Mouse (Mus musculus) embryonic facial prominence, embryonic 11.5 days (tissue): ENCODE measurements around the gene Dchs1. TPM values are rescaled to one million over a fixed set of nuclear protein-coding genes. Genes with fewer than 3 reads are reported as not detected.

Source experiments
- ATAC-seq: fragments of 200-750 bp; cut with Nextera tagmentation; replicated peaks from 2 replicates; pipeline ENCODE4 v1.8.0; 2017; ENCODE audit warnings: low read depth; ENCODE audit not compliant: insufficient number of reproducible peaks, low FRiP score, low TSS enrichment
- DNase-seq: peaks from one replicate; pipeline ENCODE4 v3.0.0-alpha.2; 2015; ENCODE audit warnings: low spot score
- H3K27ac ChIP-seq: fragments of 300-500 bp; sonication (generic); replicated peaks from 2 replicates; pipeline ENCODE4 v1.5.1; 2014; ENCODE audit warnings: mild to moderate bottlenecking, low read depth, low read length, control low read depth
- H3K27me3 ChIP-seq: fragments of 300-500 bp; sonication (generic); 2 replicates; pipeline ENCODE4 v1.6.1; 2014; ENCODE audit warnings: mild to moderate bottlenecking, low read length, moderate library complexity, mixed read lengths; ENCODE audit not compliant: control insufficient read depth, insufficient read depth
- H3K36me3 ChIP-seq: fragments of 300-500 bp; sonication (generic); replicated peaks from 2 replicates; pipeline ENCODE4 v1.6.1; 2014; ENCODE audit warnings: low read depth, mild to moderate bottlenecking, low read length, moderate library complexity, mixed read lengths; ENCODE audit not compliant: control insufficient read depth, insufficient read depth
- H3K4me1 ChIP-seq: fragments of 300-500 bp; sonication (generic); 2 replicates; pipeline ENCODE4 v1.6.1; 2014; ENCODE audit warnings: low read length, mixed read lengths; ENCODE audit not compliant: control insufficient read depth, insufficient read depth
- H3K4me2 ChIP-seq: fragments of 300-500 bp; sonication (generic); 2 replicates; pipeline ENCODE4 v1.6.1; 2014; ENCODE audit warnings: low read depth, mild to moderate bottlenecking, control low read depth, low read length, moderate library complexity
- H3K4me3 ChIP-seq: fragments of 300-500 bp; sonication (generic); 2 replicates; pipeline ENCODE4 v1.5.1; 2014; ENCODE audit warnings: low read depth, low read length, control low read depth
- H3K9ac ChIP-seq: fragments of 300-500 bp; sonication (generic); replicated peaks from 2 replicates; pipeline ENCODE4 v1.6.1; 2014; ENCODE audit warnings: mild to moderate bottlenecking, control low read depth, low read length
- H3K9me3 ChIP-seq: fragments of 300-500 bp; sonication (generic); replicated peaks from 2 replicates; pipeline ENCODE4 v1.6.1; 2016; ENCODE audit warnings: mild to moderate bottlenecking, low read length, inconsistent platforms, mixed read lengths; ENCODE audit not compliant: control insufficient read depth
- WGBS: fragments of 180-500 bp; shearing (Covaris S2); extraction: QIAGEN DNeasy Blood & Tissue Kit; methylation state at CpG from one replicate; pipeline ENCODE4 v1.1.7; 2014; 5-methylcytosine and 5-hydroxymethylcytosine counted together
- polyA plus RNA-seq: library from polyadenylated mRNA; unstranded; fragments of >200 nt; fragmentation: Nextera tagmentation; extraction: Ambion mirVana; gene quantifications from 2 replicates; pipeline ENCODE4 v1.2.1, GENCODE M21; 2014

Dchs1 gene
- 18.5 and 19.3 TPM in 2 replicates for polyA plus RNA-seq

DNA sequence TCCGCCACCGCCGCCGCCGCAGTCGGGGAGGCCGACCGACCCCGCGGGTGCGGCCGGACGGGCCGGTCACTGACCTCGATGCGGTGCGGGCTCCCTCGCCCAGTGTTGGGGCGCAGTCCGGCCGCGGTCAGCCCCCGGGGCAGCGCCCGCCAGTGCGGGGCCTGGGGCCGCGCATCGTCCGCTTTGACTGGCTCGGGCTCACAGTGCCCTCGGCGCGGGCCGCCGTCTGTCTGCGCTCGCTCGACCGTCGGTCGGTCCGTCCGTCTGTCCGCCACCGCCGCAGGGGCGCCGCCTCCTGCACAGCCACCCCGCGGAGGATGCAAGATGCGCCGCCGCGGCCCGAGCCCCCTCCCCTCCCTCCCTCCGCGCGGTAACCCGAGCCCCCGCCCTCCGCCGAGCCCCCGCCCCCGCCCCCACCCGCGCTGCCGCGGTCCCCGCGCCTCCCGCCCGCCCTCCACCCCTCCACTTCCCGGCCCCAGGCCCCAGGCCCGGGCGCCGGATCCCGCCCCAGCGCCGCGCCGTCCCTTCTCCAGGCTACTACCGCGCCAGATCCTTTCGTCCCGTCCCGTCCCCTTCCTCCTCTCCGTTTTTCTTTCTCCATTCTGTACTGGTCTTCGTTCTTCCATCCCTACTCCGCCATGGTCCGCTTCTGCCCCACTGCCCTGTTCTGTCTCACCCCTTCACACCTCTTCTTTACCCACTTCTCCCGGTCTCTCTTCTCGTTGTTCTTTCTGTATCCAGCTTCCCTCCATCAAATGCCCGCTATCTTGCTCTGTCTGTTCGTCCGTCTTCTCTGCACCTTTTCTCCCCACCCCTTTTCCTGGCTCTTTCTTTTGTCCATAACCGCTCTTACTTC is at the start of gene Dchs1:
Gene Dchs1, minus strand, starts transcription at position 370 of the 856 bp plus-strand sequence.
- DNase-seq, result peak; percentile 70
- peak; percentile 82 for ATAC-seq
- H3K4me1 ChIP-seq, result peaks cover 3% of the 10 kb centered on the region
- no peaks in the 10 kb centered on the region for H3K27me3 ChIP-seq
- H3K4me3 ChIP-seq, result peak within 1 kb of the TSS; percentile 94
- H3K36me3 ChIP-seq, result no peaks in the 10 kb centered on the region
- peak within 1 kb of the TSS; percentile 73 for H3K4me2 ChIP-seq
- H3K27ac ChIP-seq, result peak within 1 kb of the TSS; percentile 95
- H3K9ac ChIP-seq, result peak within 1 kb of the TSS; percentile 99
- no peaks in the 10 kb centered on the region for H3K9me3 ChIP-seq
- WGBS, result 1% methylated on average over 31 of the region's 97 CpGs

DNA sequence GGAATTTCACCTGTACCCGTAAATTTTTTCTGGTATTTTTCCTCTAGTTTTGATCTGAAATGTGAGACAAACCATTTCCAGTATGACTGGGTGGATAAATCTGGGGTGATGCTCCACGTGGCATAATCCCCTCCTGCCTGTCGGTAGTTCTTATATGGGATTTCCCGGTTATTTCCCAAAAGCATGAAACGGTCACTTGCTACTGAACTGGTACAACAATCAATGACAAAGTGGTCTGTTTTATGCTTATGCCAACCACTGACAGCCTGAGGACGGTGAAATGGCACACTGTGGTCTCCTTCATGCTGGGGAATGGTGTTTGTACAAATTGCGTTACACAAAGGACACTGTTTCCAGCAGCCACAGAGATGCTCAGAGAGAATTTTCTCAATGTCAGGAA is 36.8 kb upstream of the Dchs1 start:
- Histone ChIP-seq H3K27ac (no peak overlapping the region), H3K9ac (no peak overlapping the region), H3K27me3 (no peaks in the 10 kb centered on the region), H3K9me3 (no peaks in the 10 kb centered on the region), H3K4me3 (no peak overlapping the region), H3K36me3 (no peaks in the 10 kb centered on the region), H3K4me1 (no peaks in the 10 kb centered on the region), H3K4me2 (no peak overlapping the region)
- 74% methylated on average over 7 of the region's 7 CpGs for WGBS
- no peak for DNase-seq
- ATAC-seq, result no peak

DNA sequence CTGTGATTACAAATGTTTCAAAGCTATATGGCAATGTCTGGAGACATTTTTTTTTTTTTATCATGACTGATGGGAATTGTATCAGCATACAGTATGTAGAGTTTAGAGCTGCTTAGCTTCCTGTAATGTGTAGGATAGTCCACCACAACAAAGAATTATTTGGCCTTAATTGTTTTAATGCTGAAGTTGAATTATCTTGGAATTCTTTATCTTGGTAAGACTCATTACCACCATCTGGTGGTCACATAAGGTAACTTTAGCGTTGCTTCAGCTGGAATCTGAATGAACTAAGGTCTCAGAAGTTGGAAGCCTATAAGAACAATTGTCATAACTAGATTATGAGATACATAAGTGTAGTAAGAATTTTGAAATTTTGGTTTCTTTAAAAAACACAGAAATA is 31.0 kb upstream of the Dchs1 start:
- Histone ChIP-seq H3K9ac (no peak overlapping the region), H3K4me1 (no peaks in the 10 kb centered on the region), H3K4me2 (no peak overlapping the region), H3K27ac (no peak overlapping the region), H3K9me3 (no peaks in the 10 kb centered on the region), H3K36me3 (no peaks in the 10 kb centered on the region), H3K4me3 (no peak overlapping the region), H3K27me3 (no peaks in the 10 kb centered on the region)
- 0% methylated on average over 1 of the region's 1 CpGs for WGBS
- ATAC-seq (no peak), DNase-seq (peak; percentile 77)

DNA sequence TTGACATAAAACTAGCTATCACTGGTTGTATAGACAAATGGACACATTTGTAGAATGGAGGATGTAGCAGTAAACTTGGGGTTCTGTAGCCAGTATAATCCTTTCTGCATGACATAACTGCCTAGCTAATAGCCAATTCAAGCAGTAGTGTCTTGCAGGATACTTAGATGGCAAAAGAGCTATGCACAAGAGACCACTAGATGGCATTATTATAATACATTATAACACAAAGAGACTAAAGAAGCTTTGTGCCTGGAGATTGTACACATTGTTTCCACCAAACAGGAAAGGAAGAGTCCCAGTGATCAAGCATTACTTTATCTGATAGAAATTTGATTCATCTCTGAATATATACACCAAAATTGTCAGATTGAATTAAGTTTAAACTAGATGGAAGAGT is 29.3 kb upstream of the Dchs1 start:
- Histone ChIP-seq H3K4me2 (no peak overlapping the region), H3K27me3 (no peaks in the 10 kb centered on the region)

DNA sequence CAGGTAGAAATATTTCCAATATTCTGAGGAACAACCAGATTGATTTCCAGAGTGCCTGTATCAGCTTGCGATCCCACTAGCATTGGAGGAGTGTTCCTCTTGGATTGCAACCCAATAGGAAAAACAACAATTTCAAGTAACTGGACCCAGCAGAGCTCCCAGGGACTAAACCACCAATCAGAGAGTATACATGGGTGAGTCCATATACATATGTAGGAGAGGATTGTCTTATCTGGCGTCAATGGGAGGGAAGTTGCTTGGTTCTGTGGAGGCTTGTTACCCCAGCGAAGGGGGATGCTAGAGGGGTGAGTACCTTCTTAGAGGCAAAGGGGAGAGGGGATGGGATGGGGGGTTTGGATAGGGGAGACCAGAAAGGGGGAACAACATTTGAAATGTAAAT is 25.9 kb upstream of the Dchs1 start:
- ATAC-seq, result no peak
- Histone ChIP-seq H3K27ac (no peak overlapping the region), H3K4me2 (no peak overlapping the region), H3K4me1 (peaks cover 3% of the 10 kb centered on the region; the same call in 1 of the 2 replicates), H3K4me3 (no peak overlapping the region), H3K9ac (no peak overlapping the region), H3K36me3 (peaks cover 10% of the 10 kb centered on the region; the same call in 1 of the 2 replicates), H3K27me3 (no peaks in the 10 kb centered on the region), H3K9me3 (no peaks in the 10 kb centered on the region)
- DNase-seq, result no peak
- WGBS, result 73% methylated on average over 3 of the region's 3 CpGs

More for the DNA sequence above, 29.3 kb upstream of the Dchs1 start:
- no peaks in the 10 kb centered on the region for H3K4me1 ChIP-seq
- H3K27ac ChIP-seq, result no peak overlapping the region
- H3K9ac ChIP-seq, result no peak overlapping the region
- no peak overlapping the region for H3K4me3 ChIP-seq
- no peaks in the 10 kb centered on the region for H3K36me3 ChIP-seq
- DNase-seq (no peak), ATAC-seq (no peak)
- H3K9me3 ChIP-seq, result no peaks in the 10 kb centered on the region

DNA sequence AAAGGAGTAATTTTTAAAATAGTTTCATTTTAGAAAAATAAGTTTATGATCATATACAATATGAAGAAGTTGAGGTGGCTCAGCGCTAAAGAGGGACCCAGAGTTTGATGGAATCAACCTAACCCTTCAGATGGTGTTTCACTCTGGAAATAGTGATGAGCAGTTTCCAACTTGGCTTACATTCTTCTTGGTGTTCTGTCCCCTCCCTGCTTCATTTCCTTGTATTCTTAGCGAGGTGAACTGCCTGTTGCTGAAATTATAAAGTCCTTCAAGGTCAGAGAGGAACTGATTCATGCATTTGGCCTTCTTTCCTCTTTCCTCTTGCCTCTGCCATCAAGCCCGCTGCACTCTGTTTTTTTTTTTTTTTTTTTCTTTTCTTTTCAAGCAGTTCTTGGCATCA is 25.1 kb upstream of the Dchs1 start:
- Histone ChIP-seq H3K4me2 (no peak overlapping the region), H3K36me3 (peaks cover 10% of the 10 kb centered on the region; the same call in 1 of the 2 replicates), H3K4me3 (no peak overlapping the region), H3K27me3 (no peaks in the 10 kb centered on the region), H3K9me3 (no peaks in the 10 kb centered on the region), H3K27ac (no peak overlapping the region), H3K9ac (no peak overlapping the region), H3K4me1 (peaks cover 3% of the 10 kb centered on the region; the same call in 1 of the 2 replicates)
- DNase-seq (no peak), ATAC-seq (no peak)
- WGBS, result 84% methylated on average over 3 of the region's 3 CpGs

DNA sequence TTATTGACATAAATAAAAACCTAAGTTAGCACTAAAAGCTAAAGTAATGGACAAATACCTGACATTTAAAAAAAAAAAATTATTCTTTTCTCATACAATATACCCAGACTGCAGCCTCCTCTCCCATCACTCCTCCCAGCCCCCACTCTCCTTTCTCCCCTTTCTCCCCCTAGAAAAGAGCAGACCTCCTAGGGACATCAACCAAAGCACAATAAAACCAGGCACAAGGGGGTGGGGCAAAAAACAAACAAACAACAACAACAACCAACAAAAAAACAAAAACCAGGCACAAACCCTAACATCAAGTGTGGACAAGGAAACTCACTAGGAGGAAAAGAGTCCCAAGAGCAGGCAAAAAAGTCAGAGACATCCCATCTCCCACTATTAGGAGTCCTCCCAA is 24.1 kb upstream of the Dchs1 start:
- DNase-seq (no peak), ATAC-seq (no peak)
- no peaks in the 10 kb centered on the region for H3K27me3 ChIP-seq
- H3K4me3 ChIP-seq, result no peak overlapping the region
- peaks cover 3% of the 10 kb centered on the region; the same call in 1 of the 2 replicates for H3K4me1 ChIP-seq
- H3K9ac ChIP-seq, result no peak overlapping the region
- H3K36me3 ChIP-seq, result peaks cover 10% of the 10 kb centered on the region; the same call in 1 of the 2 replicates
- no peaks in the 10 kb centered on the region for H3K9me3 ChIP-seq
- no peak overlapping the region for H3K27ac ChIP-seq
- H3K4me2 ChIP-seq, result no peak overlapping the region

DNA sequence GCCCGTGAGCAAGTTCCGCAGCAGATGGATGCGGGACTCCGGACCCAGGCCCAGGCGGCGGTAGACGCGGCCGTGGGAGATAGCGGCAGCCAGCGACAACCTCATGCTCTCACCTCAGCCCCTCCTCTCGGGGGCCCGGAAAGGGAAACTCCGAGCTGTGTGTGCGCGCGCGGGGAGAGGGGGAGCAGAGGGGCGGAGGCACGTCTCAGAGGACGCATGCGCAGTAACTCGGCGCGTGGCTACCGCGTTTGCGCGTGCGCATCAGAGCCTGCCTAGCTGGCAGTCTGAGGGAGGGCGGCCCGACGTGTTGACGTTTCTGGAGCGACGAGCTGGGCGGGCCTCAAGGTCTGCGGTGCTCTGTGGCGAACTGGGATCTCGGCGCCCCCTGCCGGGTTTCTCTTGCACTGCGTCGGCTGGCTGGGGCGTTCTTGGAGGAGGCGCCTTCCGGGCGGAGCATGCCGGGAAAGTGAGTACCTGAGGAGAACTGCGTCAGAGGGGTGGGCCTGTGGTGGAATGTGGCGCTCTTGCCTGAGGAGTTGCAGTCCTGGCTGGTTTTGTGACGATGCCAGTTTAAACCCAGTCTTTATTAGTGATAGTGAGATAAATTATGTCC is 23.5 kb upstream of the Dchs1 start, which contains the start of gene Mrpl17:
Gene Mrpl17, minus strand, starts transcription at position 223 of the 613 bp plus-strand sequence.
- Histone ChIP-seq H3K9me3 (no peaks in the 10 kb centered on the region), H3K4me2 (peak within 1 kb of the TSS; percentile 67), H3K4me3 (peak within 1 kb of the TSS; percentile 57), H3K4me1 (peaks cover 3% of the 10 kb centered on the region; the same call in 1 of the 2 replicates), H3K27ac (peak within 1 kb of the TSS; percentile 36; the same call in 1 of the 2 replicates), H3K36me3 (peaks cover 10% of the 10 kb centered on the region; the same call in 1 of the 2 replicates), H3K27me3 (no peaks in the 10 kb centered on the region), H3K9ac (peak within 1 kb of the TSS; percentile 69)
- DNase-seq (peak; percentile 99), ATAC-seq (peak; percentile 98)
- WGBS, result under 1% methylated on average over 51 of the region's 52 CpGs
